Mouse (Mus musculus) lung, embryonic 14.5 days (tissue): ENCODE measurements around the gene Ints3. TPM values are rescaled to one million over a fixed set of nuclear protein-coding genes. Genes with fewer than 3 reads are reported as not detected.
"Not testable (repeated sequence)": the region's sequence is repeated elsewhere in the genome, so short reads cannot be mapped to it uniquely, and the experiment has no call there.

Experiments used
- ATAC-seq: fragments of 200-750 bp; cut with Nextera tagmentation; 2 replicates; pipeline ENCODE4 v1.8.0; 2017; ENCODE audit warnings: mild to moderate bottlenecking, moderate TSS enrichment, moderate library complexity; ENCODE audit not compliant: insufficient read depth
- DNase-seq: peaks from one replicate; pipeline ENCODE4 v3.0.0-alpha.2; 2015
- H3K27ac ChIP-seq: fragments of 300-500 bp; sonication (generic); 2 replicates; pipeline ENCODE4 v1.5.1; 2014; ENCODE audit warnings: low read depth, mild to moderate bottlenecking, moderate library complexity
- H3K27me3 ChIP-seq: fragments of 300-500 bp; sonication (generic); 2 replicates; pipeline ENCODE4 v1.6.1; 2014; ENCODE audit warnings: low read length, control low read depth; ENCODE audit not compliant: insufficient read depth
- H3K36me3 ChIP-seq: fragments of 300-500 bp; sonication (generic); 2 replicates; pipeline ENCODE4 v1.6.1; 2014; ENCODE audit warnings: control low read depth; ENCODE audit not compliant: insufficient read depth
- H3K4me1 ChIP-seq: fragments of 300-500 bp; sonication (generic); 2 replicates; pipeline ENCODE4 v1.6.1; 2014; ENCODE audit warnings: antibody characterized with exemption, control low read depth; ENCODE audit not compliant: insufficient read depth
- H3K4me2 ChIP-seq: fragments of 300-500 bp; sonication (generic); 2 replicates; pipeline ENCODE4 v1.6.1; 2014; ENCODE audit warnings: mild to moderate bottlenecking
- H3K4me3 ChIP-seq: fragments of 300-500 bp; sonication (generic); 2 replicates; pipeline ENCODE4 v1.5.1; 2014; ENCODE audit warnings: low read depth, low read length
- H3K9ac ChIP-seq: fragments of 300-500 bp; sonication (generic); 2 replicates; pipeline ENCODE4 v1.6.1; 2014
- H3K9me3 ChIP-seq: fragments of 300-500 bp; sonication (generic); 2 replicates; pipeline ENCODE4 v1.6.1; 2016; ENCODE audit warnings: low read depth, low read length, control low read depth
- CTCF ChIP-seq: IDR thresholded peaks from 2 replicates; pipeline ENCODE4 v1.5.1; 2016; ENCODE audit warnings: antibody characterized with exemption, low read depth
- WGBS: fragments of 180-500 bp; shearing (Covaris S2); extraction: QIAGEN DNeasy Blood & Tissue Kit; methylation state at CpG from one replicate; pipeline ENCODE4 v1.1.7; 2014; 5-methylcytosine and 5-hydroxymethylcytosine counted together
- polyA plus RNA-seq: library from polyadenylated mRNA; unstranded; fragments of >200 nt; fragmentation: Nextera tagmentation; extraction: Ambion mirVana; gene quantifications from 2 replicates; pipeline ENCODE4 v1.2.1, GENCODE M21; 2014

The Ints3 gene
- polyA plus RNA-seq, 1 experiment from 2014 or later: 40.5 TPM

DNA sequence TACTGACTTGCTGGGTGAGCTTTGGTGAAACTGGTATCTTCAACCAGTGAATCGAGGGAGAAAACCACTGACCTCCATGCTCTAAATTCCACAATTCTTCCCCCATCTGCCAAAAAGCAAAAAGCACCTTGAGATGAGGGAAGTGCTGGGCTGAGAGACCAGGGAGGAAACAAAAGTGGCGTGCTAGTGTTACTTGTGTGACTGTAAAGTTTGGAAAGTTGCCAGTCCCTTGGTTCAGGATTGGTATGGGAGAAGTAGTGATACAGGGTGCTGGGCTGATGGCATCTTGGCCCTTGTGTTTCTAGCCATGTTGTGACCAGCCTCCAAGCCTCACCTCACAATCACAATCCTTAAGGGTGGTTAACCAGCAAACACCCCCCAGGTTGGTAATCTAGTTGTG is 71.1 kb downstream of the Ints3 start:
- DNase-seq (peak; percentile 11), ATAC-seq (no peak)
- WGBS: 62% methylated on average over 2 of the region's 2 CpGs
- H3K27ac ChIP-seq: no peak overlapping the region
- H3K27me3 ChIP-seq: no peaks in the 10 kb centered on the region
- TF ChIP-seq CTCF: no peak
- no peak overlapping the region for H3K4me2 ChIP-seq
- no peaks in the 10 kb centered on the region for H3K9me3 ChIP-seq
- H3K9ac ChIP-seq: no peak overlapping the region
- H3K4me1 ChIP-seq: no peaks in the 10 kb centered on the region
- H3K4me3 ChIP-seq: no peak overlapping the region
- H3K36me3 ChIP-seq: peaks cover 41% of the 10 kb centered on the region

DNA sequence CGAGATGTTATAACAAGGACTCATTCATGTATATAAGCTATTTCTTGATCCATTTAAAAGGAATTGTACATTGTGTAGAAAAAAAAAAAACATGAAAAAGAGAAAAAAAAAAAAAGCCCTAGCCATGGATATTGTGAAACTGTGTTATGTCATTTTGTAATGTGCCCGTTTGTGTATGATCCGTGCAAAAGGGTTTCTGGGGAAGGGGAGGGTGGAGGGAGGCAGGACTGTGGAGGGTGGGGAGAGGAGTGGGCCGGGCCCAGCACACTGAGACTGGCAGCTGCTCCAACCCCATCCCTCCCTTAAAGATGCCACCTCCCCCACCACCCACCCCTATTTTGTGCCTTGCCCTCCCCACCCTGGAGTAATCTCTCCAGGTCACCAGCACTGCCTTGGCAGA is 71.9 kb downstream of the Ints3 start:
- WGBS: 82% methylated on average over 4 of the region's 4 CpGs
- Histone ChIP-seq H3K4me2 (no peak overlapping the region), H3K36me3 (peaks cover 50% of the 10 kb centered on the region)

DNA sequence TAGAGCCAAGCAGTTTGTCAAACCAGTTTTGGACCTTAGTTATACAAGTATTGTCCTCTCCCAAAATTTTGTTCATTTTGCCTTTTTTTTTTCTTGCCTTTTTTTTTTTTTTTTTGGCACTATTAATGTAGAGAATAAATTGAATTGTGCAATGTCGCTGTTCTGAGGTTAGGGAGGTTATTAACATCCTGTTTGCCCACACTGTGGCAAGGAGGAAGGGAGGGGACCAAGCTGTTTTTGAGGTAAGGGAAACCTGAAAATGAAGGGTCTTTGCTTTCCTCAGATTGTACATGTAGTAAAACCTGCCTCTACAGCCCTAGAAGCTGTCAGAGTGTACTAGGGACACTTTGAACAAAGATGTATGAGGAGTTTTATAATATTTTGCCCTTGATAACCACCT is 74.2 kb downstream of the Ints3 start:
- H3K36me3 ChIP-seq: peaks cover 72% of the 10 kb centered on the region
- DNase-seq: no peak
- ATAC-seq: no peak
- no peak overlapping the region for H3K4me2 ChIP-seq
- 65% methylated on average over 1 of the region's 1 CpGs for WGBS
- no peak overlapping the region for H3K9ac ChIP-seq
- no peaks in the 10 kb centered on the region for H3K9me3 ChIP-seq
- H3K4me3 ChIP-seq: no peak overlapping the region
- H3K27ac ChIP-seq: no peak overlapping the region
- H3K4me1 ChIP-seq: no peaks in the 10 kb centered on the region
- no peak for TF ChIP-seq CTCF
- H3K27me3 ChIP-seq: no peaks in the 10 kb centered on the region

More for the DNA sequence above, 71.9 kb downstream of the Ints3 start:
- H3K4me1 ChIP-seq: no peaks in the 10 kb centered on the region
- ATAC-seq (no peak), DNase-seq (no peak)
- no peak for TF ChIP-seq CTCF
- no peak overlapping the region for H3K4me3 ChIP-seq
- no peaks in the 10 kb centered on the region for H3K9me3 ChIP-seq
- H3K27me3 ChIP-seq: no peaks in the 10 kb centered on the region
- H3K27ac ChIP-seq: no peak overlapping the region
- H3K9ac ChIP-seq: no peak overlapping the region

- Histone ChIP-seq H3K27ac (no peak overlapping the region), H3K36me3 (peaks cover 85% of the 10 kb centered on the region)
Observed at GRCm38 (mm10) chr3:90357959-90358358, 75.5 kb downstream of the Ints3 start.

DNA sequence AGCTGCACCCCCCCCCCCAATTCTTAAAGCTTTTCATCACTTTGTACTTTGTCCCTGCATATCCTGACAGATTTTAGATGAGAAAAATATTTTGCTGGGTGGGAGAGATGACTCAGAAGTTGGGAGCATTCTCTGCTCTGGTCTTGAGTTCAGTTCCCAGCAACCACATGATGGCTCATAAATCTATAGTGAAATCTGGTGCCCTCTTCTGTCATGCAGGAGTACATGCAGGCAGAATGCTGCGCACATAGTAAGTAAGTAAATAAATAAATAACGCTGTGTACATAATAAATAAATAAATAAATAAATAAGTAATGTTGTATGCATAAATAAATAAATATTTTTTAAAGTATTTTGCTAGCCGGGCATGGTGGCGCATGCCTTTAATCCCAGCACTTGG is 85.6 kb downstream of the Ints3 start:
- TF ChIP-seq CTCF: peak; percentile 25; the same call in 1 of the 2 replicates
- no peak overlapping the region for H3K4me3 ChIP-seq
- no peak overlapping the region for H3K4me2 ChIP-seq
- no peaks in the 10 kb centered on the region for H3K9me3 ChIP-seq
- DNase-seq (no peak), ATAC-seq (no peak)
- no peak overlapping the region for H3K27ac ChIP-seq
- WGBS: 92% methylated on average over 4 of the region's 4 CpGs
- H3K9ac ChIP-seq: no peak overlapping the region
- peaks cover 59% of the 10 kb centered on the region for H3K36me3 ChIP-seq
- H3K4me1 ChIP-seq: no peaks in the 10 kb centered on the region
- no peaks in the 10 kb centered on the region for H3K27me3 ChIP-seq

More at GRCm38 (mm10) chr3:90357959-90358358, 75.5 kb downstream of the Ints3 start:
- DNase-seq: no peak
- Histone ChIP-seq H3K27me3 (no peaks in the 10 kb centered on the region), H3K4me1 (no peaks in the 10 kb centered on the region), H3K9ac (no peak overlapping the region), H3K9me3 (no peaks in the 10 kb centered on the region), H3K4me3 (no peak overlapping the region), H3K4me2 (no peak overlapping the region)
- WGBS: 89% methylated on average over 7 of the region's 7 CpGs
- no peak for TF ChIP-seq CTCF
- ATAC-seq: no peak

GRCm38 (mm10) chr3:90342853-90343252 is 90.6 kb downstream of the Ints3 start:
- not testable (repeated sequence) for H3K4me1 ChIP-seq, DNase-seq, H3K27me3 ChIP-seq, H3K4me3 ChIP-seq, H3K9me3 ChIP-seq, ATAC-seq, H3K9ac ChIP-seq, H3K4me2 ChIP-seq, H3K27ac ChIP-seq
- H3K36me3 ChIP-seq: peaks cover 36% of the 10 kb centered on the region
- WGBS: 60% methylated on average over 2 of the region's 2 CpGs

Other genes with a start within 250 kb of the Ints3 start
- gene Rps27, start 220.0 kb downstream of the Ints3 start, polyA plus RNA-seq: 1,714 and 1,910 TPM in 2 replicates
- 17.9 and 19.3 TPM in 2 replicates for gene Rab13, start 219.9 kb downstream of the Ints3 start, polyA plus RNA-seq
- gene Jtb, start 202.0 kb downstream of the Ints3 start, polyA plus RNA-seq: 92.3 and 99.7 TPM in 2 replicates
- gene Creb3l4, start 190.1 kb downstream of the Ints3 start, polyA plus RNA-seq: 5.4 and 6.5 TPM in 2 replicates
- gene Slc39a1, start 185.4 kb downstream of the Ints3 start, polyA plus RNA-seq: 85.2 and 85.3 TPM in 2 replicates
- gene Crtc2, start 179.5 kb downstream of the Ints3 start, polyA plus RNA-seq: 19.3 and 19.6 TPM in 2 replicates
- 4.4 and 6.1 TPM in 2 replicates for gene Dennd4b, start 168.4 kb downstream of the Ints3 start, polyA plus RNA-seq
- gene Gatad2b, start 140.4 kb downstream of the Ints3 start, polyA plus RNA-seq: 14.6 and 15.8 TPM in 2 replicates
- gene Slc27a3, start 43.7 kb downstream of the Ints3 start, polyA plus RNA-seq: 18.4 and 19.1 TPM in 2 replicates
- 17.8 and 19.3 TPM in 2 replicates for gene Npr1, start 32.2 kb upstream of the Ints3 start, polyA plus RNA-seq
- 232 and 240 TPM in 2 replicates for gene Ilf2, start 42.5 kb upstream of the Ints3 start, polyA plus RNA-seq
- gene Snapin, start 57.4 kb upstream of the Ints3 start, polyA plus RNA-seq: 68.0 and 74.7 TPM in 2 replicates
- gene Chtop, start 75.9 kb upstream of the Ints3 start, polyA plus RNA-seq: 103 and 109 TPM in 2 replicates
- gene S100a1, start 80.8 kb upstream of the Ints3 start, polyA plus RNA-seq: 28.0 and 33.9 TPM in 2 replicates
- 27.3 and 32.2 TPM in 2 replicates for gene S100a13, start 80.8 kb upstream of the Ints3 start, polyA plus RNA-seq
- 1.2 and 1.6 TPM in 2 replicates for gene S100a14, start 93.2 kb upstream of the Ints3 start, polyA plus RNA-seq
- 161 and 175 TPM in 2 replicates for gene S100a16, start 103.6 kb upstream of the Ints3 start, polyA plus RNA-seq
- 0.12 and 0.49 TPM in 2 replicates for gene S100a3, start 127.0 kb upstream of the Ints3 start, polyA plus RNA-seq
- not detected in 2 replicates for gene S100a2, start 156.6 kb upstream of the Ints3 start, polyA plus RNA-seq
- not detected in 2 replicates for gene Gm42674, start 168.3 kb upstream of the Ints3 start, polyA plus RNA-seq
- 3.1 and 3.7 TPM in 2 replicates for gene S100a4, start 170.1 kb upstream of the Ints3 start, polyA plus RNA-seq
- not detected in 2 replicates for gene S100a5, start 174.9 kb upstream of the Ints3 start, polyA plus RNA-seq
- gene S100a6, start 179.3 kb upstream of the Ints3 start, polyA plus RNA-seq: 84.2 and 100 TPM in 2 replicates
- not detected in 2 replicates for gene S100a7a, start 220.4 kb upstream of the Ints3 start, polyA plus RNA-seq
- gene S100a8, start 235.4 kb upstream of the Ints3 start, polyA plus RNA-seq: 5.6 and 32.5 TPM in 2 replicates